Mouse (Mus musculus): ENCODE measurements around the gene Ccdc88c.

The Ccdc88c gene

DNA sequence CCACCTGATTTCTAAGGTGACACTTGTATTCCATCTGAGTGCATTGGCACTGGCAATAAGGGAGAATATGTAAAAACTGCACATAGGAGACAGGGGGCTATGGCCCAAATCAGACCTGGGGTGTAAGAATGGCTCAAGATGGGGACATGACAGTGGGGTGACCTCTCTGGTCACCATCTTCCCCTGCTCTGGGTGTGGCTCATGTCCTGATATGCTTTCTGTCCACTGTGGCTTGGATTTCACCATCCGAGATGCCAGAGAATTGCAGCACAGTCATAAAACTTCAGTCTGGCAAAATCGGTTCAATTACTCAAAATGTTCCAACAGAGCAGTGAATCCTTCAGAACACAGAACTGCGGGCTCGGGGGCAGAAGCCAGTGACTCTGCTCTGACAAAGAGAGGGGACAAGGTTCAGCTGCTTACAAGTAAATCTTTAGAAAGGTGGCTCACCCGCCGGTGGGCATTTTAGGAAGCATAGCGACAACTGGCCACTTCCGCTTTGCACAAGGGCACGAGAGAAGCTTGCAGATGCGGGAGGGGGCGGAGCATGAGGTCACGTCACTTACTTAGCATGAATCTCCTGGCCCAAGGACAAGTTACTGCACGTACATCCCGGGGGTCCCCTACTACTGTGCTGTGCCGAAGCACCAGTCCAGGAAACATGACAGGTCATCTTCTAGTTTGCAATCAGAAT, 104.1 kb downstream of the Ccdc88c start:
- DNase-seq, result no peak

DNA sequence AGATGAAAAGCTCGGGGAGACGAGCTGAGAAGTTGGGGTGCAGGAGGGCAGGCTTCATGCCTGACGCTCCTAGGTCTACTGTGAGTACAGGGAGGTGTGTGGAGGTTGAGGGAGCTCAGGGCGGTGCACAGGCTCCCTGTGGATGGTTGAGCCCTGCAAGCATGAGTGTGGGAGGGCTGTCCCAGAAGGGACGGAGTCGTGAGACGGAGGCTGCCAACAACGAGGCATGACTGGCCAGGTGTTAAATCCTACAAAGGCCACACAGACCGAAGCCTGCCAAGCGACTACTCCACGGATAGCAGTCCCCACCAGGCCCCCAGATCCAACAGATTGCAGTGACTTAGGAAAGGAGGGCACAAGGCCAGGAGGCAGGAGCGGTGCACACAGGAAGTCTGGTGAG, 118.1 kb downstream of the Ccdc88c start:
- DNase-seq, result no peak

GRCm38 (mm10) chr12:100909765-100910164, 119.1 kb downstream of the Ccdc88c start:
- DNase-seq, result no peak

DNA sequence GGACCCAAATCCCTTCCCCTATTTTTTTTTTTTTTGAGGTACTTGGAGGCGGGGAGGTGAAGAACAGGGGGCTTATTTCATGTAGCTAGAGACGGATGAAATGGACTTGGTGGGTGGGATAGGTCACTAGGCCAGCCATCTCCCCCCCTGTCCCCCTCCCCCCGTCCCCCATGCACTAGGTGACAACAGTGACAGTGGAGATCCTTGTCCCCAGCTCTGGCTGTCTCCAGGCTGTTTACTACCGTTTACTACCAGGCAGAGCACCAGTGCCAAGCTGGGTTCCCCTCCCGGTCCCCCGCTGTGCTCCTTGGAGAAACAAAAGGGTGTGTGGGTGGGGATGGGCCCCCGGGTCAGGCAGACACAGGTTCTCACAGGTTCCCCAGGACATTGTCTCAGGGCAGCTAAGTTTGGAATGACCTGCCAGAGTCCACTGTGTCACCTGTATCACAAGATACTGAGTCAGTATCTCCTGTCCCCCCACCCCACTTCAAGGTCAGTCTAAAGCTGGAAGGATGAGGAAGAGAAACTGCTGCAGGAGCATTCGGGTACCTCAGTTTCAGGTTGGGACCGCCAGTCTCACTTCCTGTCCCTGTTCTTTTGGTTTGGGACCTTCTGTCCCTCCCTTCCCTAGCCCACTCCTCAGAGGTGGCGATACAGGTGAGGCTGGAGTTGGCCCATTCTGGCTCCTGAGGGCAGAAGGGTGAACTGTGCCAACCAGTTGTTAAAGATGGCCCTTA, 120.4 kb downstream of the Ccdc88c start:
- no peak for DNase-seq

- peak; percentile 37 for DNase-seq
These were observed 121.1 kb downstream of the Ccdc88c start, which contains the start of gene Gpr68 for GRCm38 (mm10) chr12:100907598-100908297. Gpr68 (minus strand) TSS chr12:100908198.

GRCm38 (mm10) chr12:100906861-100907260, 122.0 kb downstream of the Ccdc88c start:
- no peak for DNase-seq

- no peak for DNase-seq
These were observed 125.1 kb downstream of the Ccdc88c start for GRCm38 (mm10) chr12:100903761-100904160.

DNA sequence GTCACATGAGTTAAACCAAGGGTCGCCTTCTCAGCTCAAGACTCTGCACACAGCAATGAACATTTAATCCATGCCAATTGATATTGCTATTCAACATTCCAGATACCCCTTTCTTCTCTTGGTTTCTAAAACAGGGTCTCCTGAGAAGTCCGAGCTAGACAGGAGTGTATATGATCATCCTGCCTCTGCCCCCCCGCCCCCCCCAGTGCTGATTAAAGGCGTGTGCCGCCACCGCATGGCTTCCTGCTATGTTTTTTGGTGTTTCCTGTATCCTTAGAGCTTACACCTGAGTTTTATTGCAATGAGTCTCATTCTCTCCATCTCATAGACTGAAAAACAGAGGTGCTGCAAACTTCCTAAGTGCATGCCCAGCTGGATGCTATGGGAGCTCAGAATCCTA, 127.5 kb downstream of the Ccdc88c start:
- no peak for DNase-seq

DNA sequence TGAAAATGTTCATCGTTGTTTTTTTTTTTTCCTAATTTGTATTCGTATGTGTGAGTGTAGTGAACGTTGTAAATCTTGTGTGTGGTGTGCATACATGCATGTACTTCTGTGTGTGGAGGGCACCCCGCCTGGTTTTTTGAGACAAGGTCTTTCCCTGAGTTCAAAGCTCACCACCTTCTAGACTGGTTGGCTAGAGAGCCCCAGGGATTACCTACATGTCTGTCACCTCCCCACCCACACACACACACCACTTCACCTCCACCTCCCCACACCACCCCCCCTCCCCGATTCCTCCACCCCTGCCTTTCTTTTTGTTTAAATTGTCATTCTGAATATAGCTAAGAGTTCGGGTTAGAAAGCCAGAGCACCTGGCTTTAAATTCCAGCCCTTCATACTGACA, 128.0 kb downstream of the Ccdc88c start:
- DNase-seq, result no peak

- peak; percentile 30 for DNase-seq
These were observed 129.7 kb downstream of the Ccdc88c start for GRCm38 (mm10) chr12:100899111-100899640.

DNA sequence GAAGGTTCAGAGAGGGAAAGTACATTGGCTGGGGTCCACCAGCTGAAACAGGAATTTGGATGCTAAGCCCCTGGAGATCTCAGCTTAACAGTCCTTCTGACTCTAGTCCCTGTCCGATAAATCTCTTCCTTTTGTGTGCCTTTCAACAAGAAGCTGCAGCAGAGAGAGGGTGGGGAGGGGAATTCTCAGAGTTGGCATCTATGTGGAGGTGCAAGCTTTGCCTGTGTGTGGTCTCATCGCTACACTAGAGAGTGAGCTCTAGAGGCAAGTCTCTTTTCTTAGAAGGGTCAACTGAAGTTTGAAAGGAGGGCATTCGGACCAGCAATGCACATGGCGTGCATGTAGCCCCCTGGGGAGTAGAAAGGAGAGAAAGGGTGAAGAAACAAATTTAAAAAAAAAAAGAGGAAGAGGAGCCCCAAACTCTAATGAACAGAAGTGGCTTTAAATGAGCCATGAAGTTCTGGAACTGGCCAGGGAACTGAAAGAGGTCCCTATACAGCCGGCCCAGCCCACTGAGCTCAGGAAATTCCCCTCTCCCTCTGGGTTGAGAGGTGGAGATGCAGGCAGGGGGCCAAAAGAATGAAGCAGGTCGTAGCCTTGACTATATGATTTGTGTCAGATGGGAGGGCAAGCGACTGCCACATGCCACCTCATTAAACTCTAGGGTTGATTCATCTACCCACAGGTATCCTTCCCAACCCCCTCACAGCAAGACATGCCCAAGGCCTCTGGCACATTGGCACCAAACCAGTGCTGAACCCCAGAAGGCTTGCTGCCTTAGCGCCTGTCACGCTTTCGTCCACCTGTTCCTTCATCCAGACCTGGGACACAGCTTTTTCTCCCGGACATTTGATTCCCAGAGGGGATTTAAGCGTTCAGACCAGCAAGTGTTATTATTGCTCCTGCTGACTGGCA, 130.9 kb downstream of the Ccdc88c start:
- DNase-seq, result no peak

DNA sequence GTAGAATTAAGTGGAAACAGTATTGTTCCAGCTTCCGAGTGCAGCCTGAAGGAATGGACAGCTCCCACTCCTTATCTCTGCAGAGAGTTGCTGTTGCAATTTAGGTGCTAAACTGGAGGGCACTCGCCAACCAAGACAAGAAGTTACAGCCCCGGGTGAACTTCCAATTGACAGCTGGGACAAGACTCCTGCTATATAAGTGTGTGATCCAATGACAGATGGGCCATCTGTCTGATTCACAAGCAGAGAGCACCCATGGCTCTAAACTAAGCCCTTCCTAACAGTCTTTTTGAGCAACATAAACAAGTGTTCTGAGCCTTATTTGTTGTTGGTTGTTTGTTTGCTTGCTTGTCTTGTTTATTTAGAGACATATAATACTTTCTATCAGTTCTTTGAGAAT, 132.2 kb downstream of the Ccdc88c start:
- DNase-seq, result no peak

GRCm38 (mm10) chr12:100895504-100895903, 133.4 kb downstream of the Ccdc88c start:
- no peak for DNase-seq

- no peak for DNase-seq
These were observed 138.3 kb downstream of the Ccdc88c start for GRCm38 (mm10) chr12:100890548-100890947.

GRCm38 (mm10) chr12:100887801-100888258, 141.0 kb downstream of the Ccdc88c start:
- DNase-seq, result peak; percentile 13

- DNase-seq, result no peak
These were observed 142.0 kb downstream of the Ccdc88c start for GRCm38 (mm10) chr12:100886877-100887276.

DNA sequence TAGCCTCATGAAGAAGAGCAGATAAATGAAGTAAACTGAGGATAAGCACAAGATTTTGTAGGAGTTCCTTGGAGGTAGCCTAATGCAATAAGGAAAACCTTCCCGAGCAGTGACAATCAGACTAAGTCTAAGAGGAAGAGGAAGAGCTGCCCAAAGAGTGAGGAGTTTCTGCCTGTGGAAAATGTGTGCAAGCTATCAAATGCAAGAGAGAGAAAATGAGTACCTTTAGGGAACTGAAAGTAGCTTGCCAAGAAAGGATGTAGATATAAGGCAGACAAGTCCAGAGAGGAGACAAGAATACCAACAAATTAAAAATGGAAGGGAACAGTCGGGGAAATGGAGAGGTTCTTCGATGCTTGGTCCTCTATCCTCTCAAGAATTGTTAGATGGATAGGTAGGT, 143.3 kb downstream of the Ccdc88c start:
- no peak for DNase-seq

DNA sequence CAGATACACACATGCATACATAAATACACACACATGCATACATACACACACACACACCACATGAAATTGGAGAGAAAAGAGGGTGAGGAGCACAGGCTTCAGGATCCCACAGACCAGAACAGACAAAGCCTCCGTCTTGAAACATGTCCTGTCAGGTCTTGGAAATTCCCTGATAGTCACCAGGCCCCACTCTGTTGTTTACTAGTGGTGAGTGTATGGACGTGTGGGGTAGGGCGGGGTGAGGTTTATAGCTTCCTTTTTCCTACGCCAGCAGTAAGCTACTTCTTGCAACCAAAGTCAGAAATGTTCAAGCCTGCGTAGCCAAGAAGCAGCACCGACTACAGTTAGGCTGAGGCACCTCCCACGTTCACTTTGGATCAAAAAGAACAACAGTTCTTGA, 145.7 kb downstream of the Ccdc88c start:
- no peak for DNase-seq

DNA sequence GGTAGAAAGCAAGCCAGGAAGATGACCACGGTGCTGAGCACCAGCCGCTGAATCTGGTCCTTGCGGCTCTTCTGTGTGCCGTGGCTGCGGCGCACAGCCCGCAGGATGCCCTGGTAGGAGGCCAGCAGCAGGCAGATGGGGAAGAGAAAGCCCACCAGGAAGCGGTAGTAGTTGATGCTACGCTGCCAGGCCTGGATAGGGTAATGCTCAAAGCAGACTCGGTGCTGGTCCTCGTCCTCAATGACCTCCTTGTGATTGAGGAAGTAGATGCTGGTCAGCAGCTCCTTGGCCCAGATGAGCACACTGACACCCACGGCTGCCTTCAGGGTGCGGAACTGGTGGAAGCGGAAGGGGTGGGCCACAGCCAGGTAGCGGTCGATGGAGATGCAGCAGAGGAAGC, 150.3 kb downstream of the Ccdc88c start:
- DNase-seq, result no peak

DNA sequence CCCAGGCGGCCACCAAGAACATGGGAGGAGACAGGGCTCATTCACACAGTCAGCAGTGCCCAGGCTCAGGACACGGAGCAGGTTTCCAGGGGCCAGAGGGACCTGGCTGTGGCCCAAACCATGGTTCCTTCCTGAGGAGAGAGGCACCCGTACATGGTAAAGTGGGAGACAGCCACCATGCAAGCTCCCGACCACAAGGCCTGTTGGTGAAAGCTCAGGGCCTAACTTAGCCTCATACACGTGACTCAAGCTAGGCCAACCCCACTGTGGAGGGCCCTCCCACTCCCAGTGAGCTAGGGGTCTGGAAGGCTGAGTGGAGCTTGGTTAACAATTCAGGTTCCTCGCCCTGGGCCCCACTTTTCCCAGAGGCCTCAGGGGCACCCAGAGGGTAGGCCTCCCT, 150.9 kb downstream of the Ccdc88c start:
- DNase-seq, result no peak

- no peak for DNase-seq
These were observed 152.9 kb downstream of the Ccdc88c start for GRCm38 (mm10) chr12:100875960-100876359.

DNA sequence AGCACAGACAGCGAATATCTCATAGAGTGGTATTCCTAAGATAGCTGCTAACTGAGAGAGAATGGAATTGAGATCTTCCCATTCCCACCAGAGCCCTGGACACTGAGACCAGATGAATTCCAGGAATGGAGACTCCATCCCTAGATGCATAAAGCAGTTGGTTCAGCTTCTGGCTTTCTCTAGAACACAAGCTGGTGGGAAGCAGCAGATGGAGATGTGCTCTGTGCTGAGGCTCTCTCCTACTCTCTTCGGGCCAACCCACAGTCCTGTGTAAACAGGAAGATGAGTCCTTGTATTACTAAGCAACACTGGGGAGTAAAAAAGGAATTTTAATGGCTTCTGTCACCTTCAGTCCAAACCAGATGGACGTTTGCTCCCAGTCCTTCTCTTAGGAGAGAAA, 153.3 kb downstream of the Ccdc88c start:
- no peak for DNase-seq
